Mouse (Mus musculus) midbrain, embryonic 10.5 days (tissue): ENCODE measurements at regions not wholly inside any gene's neighbourhood (a gene's known extent, or its start where the extent isn't known, plus 50 kb on each side); places are given as distances from the start of the nearest gene placed in this dataset.

ENCODE experiments used
- DNase-seq: peaks from one replicate; pipeline ENCODE4 v3.0.0-alpha.2; 2017; ENCODE audit warnings: low spot score
- H3K27ac ChIP-seq: fragments of 300-500 bp; sonication (generic); replicated peaks from 2 replicates; pipeline ENCODE4 v1.5.1; 2016; ENCODE audit warnings: mild to moderate bottlenecking
- H3K27me3 ChIP-seq: fragments of 300-500 bp; sonication (generic); 2 replicates; pipeline ENCODE4 v1.6.1; 2016; ENCODE audit warnings: low read depth, mild to moderate bottlenecking; ENCODE audit not compliant: poor library complexity, severe bottlenecking
- H3K36me3 ChIP-seq: fragments of 300-500 bp; sonication (generic); 2 replicates; pipeline ENCODE4 v1.6.1; 2016; ENCODE audit warnings: mild to moderate bottlenecking, moderate library complexity
- H3K4me1 ChIP-seq: fragments of 300-500 bp; sonication (generic); 2 replicates; pipeline ENCODE4 v1.6.1; 2016
- H3K4me3 ChIP-seq: fragments of 300-500 bp; sonication (generic); 2 replicates; pipeline ENCODE4 v1.5.1; 2016; ENCODE audit warnings: mild to moderate bottlenecking, moderate library complexity
- H3K9me3 ChIP-seq: fragments of 300-500 bp; sonication (generic); replicated peaks from 2 replicates; pipeline ENCODE4 v1.6.1; 2016; ENCODE audit warnings: mild to moderate bottlenecking
- WGBS: fragments of 180-500 bp; shearing (Covaris S2); methylation state at CpG from one replicate; pipeline ENCODE4 v1.1.7; 2016; 5-methylcytosine and 5-hydroxymethylcytosine counted together

DNA sequence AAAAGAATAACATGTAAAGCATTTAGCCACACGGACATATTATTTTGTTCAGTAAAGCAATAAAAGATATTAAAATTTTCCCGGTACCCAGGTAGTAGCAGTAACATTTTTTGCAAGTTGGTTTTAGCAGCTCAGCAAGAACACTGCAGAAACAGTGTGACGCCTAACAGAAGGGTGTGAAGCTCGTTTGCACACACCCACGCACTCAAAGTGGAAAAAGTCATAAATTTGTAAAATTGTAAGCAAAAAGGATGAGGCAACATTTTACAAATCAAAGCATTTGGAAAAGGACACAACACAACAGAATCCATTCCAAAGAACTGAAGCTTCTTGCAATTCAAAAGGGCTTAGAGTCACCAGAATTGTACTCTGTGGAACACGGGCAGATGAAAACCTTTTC is 1053.6 kb upstream of the Celf2 start:
- 88% methylated on average over 6 of the region's 6 CpGs for WGBS
- H3K9me3 ChIP-seq: no peaks in the 10 kb centered on the region

DNA sequence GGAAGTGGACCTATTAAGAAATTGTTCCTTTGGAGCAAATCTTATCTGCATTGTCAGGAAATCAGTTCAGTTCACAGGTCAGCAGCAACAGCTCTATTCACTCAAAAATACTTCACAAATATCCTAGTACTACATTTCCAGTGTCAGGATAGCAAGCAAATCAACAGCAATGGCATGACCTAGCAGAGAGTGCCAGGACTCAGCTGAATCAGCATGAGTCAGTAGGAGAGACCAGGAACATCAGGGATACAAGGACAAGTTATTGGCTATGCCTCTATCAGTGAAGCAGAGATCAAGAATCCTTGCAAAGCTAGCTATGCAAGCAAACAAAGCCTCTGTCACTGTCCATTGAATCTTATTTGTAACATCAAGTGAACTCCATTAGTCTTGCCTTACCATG is 1036.8 kb upstream of the Celf2 start:
- Histone ChIP-seq H3K4me1 (no peaks in the 10 kb centered on the region), H3K27me3 (no peaks in the 10 kb centered on the region), H3K4me3 (no peak overlapping the region), H3K36me3 (no peaks in the 10 kb centered on the region), H3K9me3 (no peaks in the 10 kb centered on the region; the same call in 1 of the 2 replicates), H3K27ac (no peak overlapping the region)
- DNase-seq: no peak

More for the DNA sequence above, 1053.6 kb upstream of the Celf2 start:
- Histone ChIP-seq H3K4me1 (no peaks in the 10 kb centered on the region), H3K27ac (no peak overlapping the region), H3K27me3 (no peaks in the 10 kb centered on the region), H3K4me3 (no peak overlapping the region), H3K36me3 (no peaks in the 10 kb centered on the region)
- DNase-seq: no peak

DNA sequence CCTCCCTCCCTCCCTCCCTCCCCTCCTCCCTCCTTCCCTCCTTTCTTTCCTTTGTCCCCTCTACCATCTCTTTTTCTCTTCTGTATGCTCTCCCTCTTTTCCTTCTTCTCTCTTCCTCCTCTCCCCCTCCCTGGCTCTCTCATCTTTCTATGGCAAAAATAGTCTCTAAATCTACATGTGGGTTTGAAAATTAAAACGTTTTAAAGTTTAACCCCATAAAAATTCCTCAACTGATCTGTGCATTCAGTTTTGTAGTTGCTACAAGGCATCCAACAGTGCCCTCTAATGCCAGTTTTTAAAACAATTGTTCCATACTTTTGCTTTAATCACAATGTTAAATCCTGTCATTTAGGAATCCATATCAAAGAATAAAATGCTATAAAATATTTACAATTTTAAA is 1027.5 kb upstream of the Celf2 start:
- H3K4me3 ChIP-seq: no peak overlapping the region
- H3K27me3 ChIP-seq: no peaks in the 10 kb centered on the region
- no peaks in the 10 kb centered on the region for H3K9me3 ChIP-seq
- H3K36me3 ChIP-seq: no peaks in the 10 kb centered on the region
- no peak for DNase-seq
- no peaks in the 10 kb centered on the region for H3K4me1 ChIP-seq
- WGBS: 23% methylated on average over 1 of the region's 1 CpGs
- H3K27ac ChIP-seq: no peak overlapping the region

DNA sequence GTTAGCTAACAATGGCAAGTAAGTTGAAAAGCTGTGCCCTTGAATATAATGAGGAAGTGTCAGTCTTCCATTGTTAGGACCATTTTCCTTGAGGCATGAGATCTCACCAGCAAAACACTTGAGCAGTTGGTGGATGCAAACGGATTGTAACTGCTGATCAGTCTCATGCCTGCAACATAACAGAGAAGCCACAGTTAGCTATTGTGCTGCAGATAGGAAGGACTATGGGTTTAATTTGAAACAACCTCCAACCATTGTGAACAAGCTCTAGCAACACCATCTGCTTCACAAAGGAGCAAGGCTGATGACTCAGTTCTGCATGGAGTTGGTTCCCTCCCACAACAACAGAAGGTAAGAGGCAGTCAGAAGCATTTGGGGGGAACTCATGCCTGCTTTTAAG is 989.1 kb upstream of the Celf2 start:
- Histone ChIP-seq H3K36me3 (no peaks in the 10 kb centered on the region), H3K4me3 (no peak overlapping the region), H3K4me1 (no peaks in the 10 kb centered on the region), H3K27me3 (no peaks in the 10 kb centered on the region), H3K27ac (peak overlapping the region; percentile 39; the same call in 1 of the 2 replicates), H3K9me3 (no peaks in the 10 kb centered on the region)
- WGBS: 8% methylated on average over 1 of the region's 1 CpGs
- no peak for DNase-seq

DNA sequence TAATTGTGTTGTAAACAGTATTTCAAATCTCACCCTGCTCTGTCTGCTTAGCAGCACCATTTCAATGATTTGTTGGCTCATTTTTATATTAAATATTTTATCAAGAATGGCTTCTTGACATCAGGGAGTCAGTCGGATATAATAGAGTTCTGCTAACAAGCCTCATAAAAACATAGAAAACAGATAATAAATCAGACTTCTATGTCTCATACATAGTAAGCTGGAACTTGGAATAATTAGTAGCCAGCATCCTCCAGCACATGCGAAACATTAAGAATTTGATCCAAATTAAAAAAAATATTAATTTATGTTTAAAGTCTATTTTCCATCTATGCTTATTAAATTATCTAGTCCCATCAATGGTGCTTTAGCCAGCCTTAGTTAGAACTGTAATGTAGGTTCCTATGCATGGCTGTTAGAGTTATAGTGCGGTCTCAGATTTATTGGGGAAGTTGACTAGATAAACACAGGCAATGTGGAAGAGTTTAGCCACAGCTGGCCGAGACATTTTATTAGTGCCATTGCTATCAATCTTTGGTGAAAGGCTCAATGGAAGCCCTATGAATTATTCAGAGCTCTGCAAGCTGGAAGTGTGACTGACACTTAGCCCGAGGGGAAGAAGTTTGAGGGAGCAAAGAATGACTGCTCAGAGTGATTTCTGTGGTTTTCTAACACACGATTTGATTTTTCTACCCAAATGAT is 968.6 kb upstream of the Celf2 start:
- peaks cover 17% of the 10 kb centered on the region for H3K4me1 ChIP-seq
- no peaks in the 10 kb centered on the region for H3K27me3 ChIP-seq
- H3K9me3 ChIP-seq: no peaks in the 10 kb centered on the region
- no peak for DNase-seq
- 63% methylated on average over 6 of the region's 6 CpGs for WGBS
- H3K36me3 ChIP-seq: no peaks in the 10 kb centered on the region
- no peak overlapping the region for H3K4me3 ChIP-seq
- 0 out of 2 replicates have a peak overlapping the region, but pooled peaks have one; percentile 35 for H3K27ac ChIP-seq

DNA sequence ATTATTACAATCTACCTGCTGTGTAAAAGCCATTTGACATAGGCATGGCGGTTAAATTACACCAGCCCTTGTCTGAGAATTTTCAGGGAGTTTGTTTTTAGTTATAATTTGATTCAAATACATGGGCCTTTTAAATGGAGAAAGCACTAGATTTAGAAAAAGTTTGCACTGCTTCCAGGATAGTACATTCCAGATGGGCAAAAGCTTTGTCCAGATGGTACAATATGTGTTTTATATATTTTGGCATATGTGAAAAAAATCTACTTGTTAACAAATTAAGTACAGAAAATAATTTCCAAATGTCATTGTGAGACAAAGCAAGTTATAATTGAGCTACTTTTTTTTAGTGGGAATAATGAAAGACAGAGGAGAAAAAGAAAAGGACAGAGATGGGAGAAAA is 961.2 kb upstream of the Celf2 start:
- Histone ChIP-seq H3K27ac (no peak overlapping the region), H3K4me3 (no peak overlapping the region), H3K36me3 (no peaks in the 10 kb centered on the region), H3K4me1 (peaks cover 30% of the 10 kb centered on the region), H3K27me3 (no peaks in the 10 kb centered on the region), H3K9me3 (no peaks in the 10 kb centered on the region)
- no peak for DNase-seq
- 79% methylated on average over 1 of the region's 1 CpGs for WGBS

DNA sequence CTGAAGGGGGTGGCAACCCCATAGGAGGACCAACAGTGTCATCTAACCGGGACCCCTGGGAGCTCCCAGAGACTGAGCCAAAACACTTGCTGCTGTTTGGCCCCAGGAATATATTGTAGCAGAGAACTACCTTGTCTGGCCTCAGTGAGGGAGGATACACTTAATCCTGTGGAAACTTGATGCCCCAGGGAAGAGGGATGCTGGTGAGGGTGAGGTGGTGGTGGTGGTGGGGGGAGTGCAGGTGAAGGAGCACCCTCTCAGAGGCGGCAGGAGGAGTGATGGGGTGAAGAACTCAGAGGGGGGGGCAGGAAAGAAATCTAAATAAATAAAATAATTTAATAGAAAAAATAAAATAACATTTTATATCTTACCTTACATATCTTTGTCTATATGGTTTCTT is 959.6 kb upstream of the Celf2 start:
- 52% methylated on average over 2 of the region's 2 CpGs for WGBS
- Histone ChIP-seq H3K9me3 (no peaks in the 10 kb centered on the region), H3K4me1 (peaks cover 30% of the 10 kb centered on the region), H3K27ac (peak overlapping the region; percentile 80), H3K27me3 (no peaks in the 10 kb centered on the region), H3K36me3 (no peaks in the 10 kb centered on the region), H3K4me3 (no peak overlapping the region)
- no peak for DNase-seq

DNA sequence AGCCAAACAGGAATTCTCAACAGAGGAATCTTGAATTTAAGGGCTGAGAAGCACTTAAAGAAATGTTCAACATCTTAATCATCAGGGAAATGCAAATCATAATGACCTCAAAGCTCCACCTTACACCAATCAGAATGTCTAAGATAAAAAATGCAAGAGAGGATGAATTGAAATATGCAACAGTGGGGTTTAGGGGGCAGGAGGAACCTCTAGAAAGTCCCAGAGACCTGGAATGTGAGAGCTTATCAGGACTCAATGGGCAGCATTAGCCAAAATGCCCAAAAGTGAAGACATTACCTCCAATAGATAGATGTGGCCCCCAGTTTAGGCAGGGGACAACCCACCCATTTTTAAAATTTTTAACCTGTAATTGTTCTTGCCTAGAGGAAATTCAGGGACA is 959.0 kb upstream of the Celf2 start:
- H3K4me3 ChIP-seq: no peak overlapping the region
- DNase-seq: no peak
- H3K4me1 ChIP-seq: peaks cover 30% of the 10 kb centered on the region
- H3K27ac ChIP-seq: peak overlapping the region; percentile 80
- no peaks in the 10 kb centered on the region for H3K36me3 ChIP-seq
- H3K27me3 ChIP-seq: no peaks in the 10 kb centered on the region
- H3K9me3 ChIP-seq: no peaks in the 10 kb centered on the region

DNA sequence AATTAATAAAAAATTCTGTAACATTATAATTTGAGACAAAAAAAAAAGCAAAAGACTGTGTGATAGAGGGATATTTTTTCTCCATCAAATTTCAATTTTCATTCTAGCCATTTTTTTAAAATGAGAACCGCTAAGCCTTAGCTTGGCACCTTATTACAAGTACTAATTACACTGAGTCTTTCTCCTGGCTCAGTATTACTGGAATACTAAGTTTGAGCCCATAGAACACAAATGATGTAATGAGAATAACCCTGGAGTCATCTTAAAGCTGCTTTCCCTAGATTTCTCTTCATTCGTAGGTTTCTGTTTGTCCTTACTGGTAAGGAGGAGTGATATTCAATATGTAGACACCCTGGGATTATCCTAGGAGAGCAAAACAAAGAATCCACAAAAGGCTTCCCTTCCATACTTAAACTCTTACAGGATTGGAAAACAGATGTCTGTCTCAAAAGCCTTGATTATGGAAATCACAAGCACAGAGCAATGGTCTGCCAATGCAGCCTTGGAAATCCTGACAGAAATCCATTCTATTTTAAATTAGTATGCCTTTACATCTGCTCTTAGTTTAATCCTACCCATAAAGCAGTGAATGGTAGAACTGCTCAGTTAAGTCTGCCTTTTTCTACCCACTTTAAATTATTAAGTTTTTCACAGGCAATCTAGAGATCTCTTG is 958.3 kb upstream of the Celf2 start:
- Histone ChIP-seq H3K4me3 (no peak overlapping the region), H3K36me3 (no peaks in the 10 kb centered on the region), H3K27me3 (no peaks in the 10 kb centered on the region), H3K9me3 (no peaks in the 10 kb centered on the region), H3K27ac (peak overlapping the region; percentile 53; the same call in 1 of the 2 replicates), H3K4me1 (peaks cover 30% of the 10 kb centered on the region)
- DNase-seq: no peak
- WGBS: 38% methylated on average over 2 of the region's 2 CpGs

DNA sequence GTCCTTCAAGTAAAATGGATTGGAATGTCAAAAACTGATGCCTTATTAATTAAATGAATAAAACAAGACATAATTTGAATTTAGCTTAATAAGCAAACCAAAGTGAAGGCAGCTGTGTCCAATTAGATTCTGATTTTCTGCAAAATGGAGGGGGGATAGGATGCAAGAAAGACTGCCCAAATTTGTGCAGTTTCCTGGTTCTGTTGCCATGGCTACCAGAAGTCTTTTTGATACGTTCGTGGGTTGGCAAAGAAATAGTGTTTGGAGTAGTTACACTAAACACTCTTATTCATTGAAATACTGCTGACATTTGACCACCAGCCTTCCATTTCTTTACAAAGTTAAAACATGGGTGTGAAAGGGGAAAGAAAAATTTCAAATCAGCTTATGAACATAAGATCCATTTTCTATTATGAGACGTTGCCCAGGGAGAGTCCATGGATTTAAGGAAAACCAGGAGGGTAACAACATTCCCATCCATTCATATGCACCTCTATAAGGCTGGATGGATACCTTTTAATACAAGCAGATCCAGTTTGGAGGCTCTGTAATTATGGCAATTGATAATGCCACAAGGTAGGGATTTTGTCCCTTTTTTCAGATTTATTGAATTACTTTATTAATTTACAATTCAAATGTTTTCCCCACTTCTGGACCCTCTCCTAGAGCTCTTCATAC is 943.3 kb upstream of the Celf2 start:
- Histone ChIP-seq H3K4me1 (peaks cover 3% of the 10 kb centered on the region; the same call in 1 of the 2 replicates), H3K4me3 (no peak overlapping the region), H3K27me3 (no peaks in the 10 kb centered on the region), H3K36me3 (no peaks in the 10 kb centered on the region), H3K9me3 (no peaks in the 10 kb centered on the region), H3K27ac (no peak overlapping the region)
- 64% methylated on average over 3 of the region's 3 CpGs for WGBS
- DNase-seq: no peak

DNA sequence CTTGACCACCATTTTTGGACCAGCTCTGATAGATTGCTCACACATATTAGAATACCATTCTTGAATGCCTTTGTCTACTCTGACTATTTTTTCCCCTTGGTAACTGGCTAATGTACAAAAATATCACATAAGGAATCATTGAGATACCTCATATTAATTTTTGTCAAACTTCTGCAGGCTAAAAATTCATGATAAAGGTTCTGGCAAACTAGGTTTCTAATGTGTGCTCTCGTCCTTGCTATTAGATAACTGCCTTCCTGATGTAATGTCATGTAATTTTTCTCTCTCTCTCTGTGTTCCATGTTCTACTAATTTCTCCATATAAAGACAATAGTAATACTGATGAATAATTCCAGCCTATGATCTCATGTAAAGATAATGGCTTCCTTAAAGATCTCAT is 931.9 kb upstream of the Celf2 start:
- Histone ChIP-seq H3K27ac (no peak overlapping the region), H3K4me3 (no peak overlapping the region), H3K36me3 (no peaks in the 10 kb centered on the region), H3K9me3 (no peaks in the 10 kb centered on the region), H3K4me1 (no peaks in the 10 kb centered on the region), H3K27me3 (no peaks in the 10 kb centered on the region)
- DNase-seq: no peak
- WGBS: 79% methylated on average over 1 of the region's 1 CpGs

DNA sequence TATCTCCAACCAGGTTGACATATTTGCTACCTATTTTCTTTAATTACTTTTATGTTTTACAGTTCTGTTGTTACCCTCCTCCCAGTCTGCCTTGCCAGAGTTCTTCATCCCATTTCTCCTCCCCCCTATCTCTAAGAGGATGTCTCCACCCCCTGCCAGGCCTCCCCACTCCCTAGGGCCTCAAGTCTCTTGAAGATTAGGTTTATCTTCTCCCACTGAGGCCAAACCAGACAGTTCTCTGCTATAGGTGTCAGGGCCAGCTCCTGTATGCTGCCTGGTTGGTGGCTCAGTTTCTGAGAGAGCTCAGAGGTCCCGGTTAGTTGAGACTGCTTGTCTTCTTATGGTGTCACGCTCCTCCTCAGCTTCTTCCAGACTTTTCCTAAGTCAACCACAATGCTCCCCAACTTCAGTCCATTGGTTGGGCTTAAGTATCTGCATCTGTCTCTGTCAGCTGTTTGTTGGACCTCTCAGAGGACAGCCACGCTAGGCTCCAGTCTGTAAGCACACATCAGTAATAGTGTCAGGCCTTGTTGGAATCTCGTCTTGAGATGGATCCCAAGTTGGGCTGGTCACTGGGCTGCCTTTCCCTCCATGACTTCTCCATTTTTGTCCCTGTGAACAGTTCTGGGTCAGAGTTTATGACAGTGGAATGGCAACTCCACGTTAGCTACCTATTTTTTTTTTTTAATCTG is 920.4 kb upstream of the Celf2 start:
- WGBS: 87% methylated on average over 5 of the region's 5 CpGs

DNA sequence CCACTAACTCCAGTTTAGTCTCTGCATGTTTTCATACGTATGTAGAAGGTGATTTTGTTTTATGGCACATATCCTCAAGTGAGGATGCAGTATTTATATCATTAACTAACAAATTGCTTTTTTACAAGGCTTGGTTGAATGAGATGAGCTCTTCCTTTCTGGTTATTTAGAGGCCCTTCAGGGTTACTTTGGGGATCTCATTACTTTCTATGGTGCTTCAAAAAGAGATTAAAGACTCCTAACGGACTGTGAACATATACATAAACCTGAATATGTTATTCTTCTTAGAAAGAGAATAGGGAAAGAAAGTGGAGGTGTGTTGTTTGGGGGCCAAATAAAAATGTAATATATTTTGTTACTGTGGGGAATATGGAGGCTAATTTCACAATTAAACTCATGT is 918.8 kb upstream of the Celf2 start:
- Histone ChIP-seq H3K27ac (no peak overlapping the region), H3K4me1 (no peaks in the 10 kb centered on the region), H3K36me3 (no peaks in the 10 kb centered on the region), H3K27me3 (no peaks in the 10 kb centered on the region), H3K4me3 (no peak overlapping the region), H3K9me3 (no peaks in the 10 kb centered on the region)
- DNase-seq: no peak
- WGBS: 81% methylated on average over 2 of the region's 2 CpGs

More for the DNA sequence above, 920.4 kb upstream of the Celf2 start:
- H3K4me3 ChIP-seq: no peak overlapping the region
- no peaks in the 10 kb centered on the region for H3K36me3 ChIP-seq
- DNase-seq: no peak
- H3K27me3 ChIP-seq: no peaks in the 10 kb centered on the region
- no peaks in the 10 kb centered on the region for H3K4me1 ChIP-seq
- H3K27ac ChIP-seq: no peak overlapping the region
- no peaks in the 10 kb centered on the region for H3K9me3 ChIP-seq
